Mouse (Mus musculus) kidney, postnatal 0 days (tissue): ENCODE measurements around the gene Wdr34. TPM values are rescaled to one million over a fixed set of nuclear protein-coding genes. Genes with fewer than 3 reads are reported as not detected.

Source experiments
- ATAC-seq: fragments of 200-750 bp; cut with Nextera tagmentation; replicated peaks from 2 replicates; pipeline ENCODE4 v1.8.0; 2017; ENCODE audit warnings: low read depth, moderate number of reproducible peaks, moderate TSS enrichment, moderate library complexity; ENCODE audit not compliant: low FRiP score
- DNase-seq: peaks from one replicate; pipeline ENCODE4 v3.0.0-alpha.2; 2016; ENCODE audit warnings: low spot score
- H3K27ac ChIP-seq: fragments of 300-500 bp; sonication (generic); 2 replicates; pipeline ENCODE4 v1.5.1; 2014; ENCODE audit warnings: mild to moderate bottlenecking
- H3K27me3 ChIP-seq: fragments of 300-500 bp; sonication (generic); 2 replicates; pipeline ENCODE4 v1.6.1; 2014; ENCODE audit warnings: low read length, mixed read lengths; ENCODE audit not compliant: insufficient read depth
- H3K36me3 ChIP-seq: fragments of 300-500 bp; sonication (generic); 2 replicates; pipeline ENCODE4 v1.6.1; 2014; ENCODE audit warnings: low read length, mixed read lengths; ENCODE audit not compliant: insufficient read depth
- H3K4me1 ChIP-seq: fragments of 300-500 bp; sonication (generic); replicated peaks from 2 replicates; pipeline ENCODE4 v1.6.1; 2014; ENCODE audit warnings: antibody characterized with exemption, low read length, mixed read lengths; ENCODE audit not compliant: insufficient read depth
- H3K4me2 ChIP-seq: fragments of 300-500 bp; sonication (generic); 2 replicates; pipeline ENCODE4 v1.6.1; 2014; ENCODE audit warnings: mild to moderate bottlenecking, low read length, moderate library complexity, mixed read lengths
- H3K4me3 ChIP-seq: fragments of 300-500 bp; sonication (generic); replicated peaks from 2 replicates; pipeline ENCODE4 v1.5.1; 2014; ENCODE audit warnings: low read depth, low read length
- H3K9ac ChIP-seq: fragments of 300-500 bp; sonication (generic); 2 replicates; pipeline ENCODE4 v1.6.1; 2014; ENCODE audit warnings: low read depth, low read length
- H3K9me3 ChIP-seq: fragments of 300-500 bp; sonication (generic); replicated peaks from 2 replicates; pipeline ENCODE4 v1.6.1; 2016; ENCODE audit warnings: low read length, inconsistent platforms, mixed read lengths
- CTCF ChIP-seq: IDR thresholded peaks from 2 replicates; pipeline ENCODE4 v1.5.1; 2016; ENCODE audit warnings: antibody characterized with exemption, low read depth, mild to moderate bottlenecking, moderate library complexity
- WGBS: fragments of 180-500 bp; shearing (Covaris S2); extraction: QIAGEN DNeasy Blood & Tissue Kit; methylation state at CpG from one replicate; pipeline ENCODE4 v1.1.7; 2014; 5-methylcytosine and 5-hydroxymethylcytosine counted together
- polyA plus RNA-seq: library from polyadenylated mRNA; unstranded; fragments of >200 nt; fragmentation: Nextera tagmentation; extraction: Ambion mirVana; gene quantifications from 2 replicates; pipeline ENCODE4 v1.2.1, GENCODE M21; 2015

Gene Wdr34
- polyA plus RNA-seq, 1 experiment from 2014 or later = 26.2 TPM

- DNase-seq (peak; percentile 94), ATAC-seq (peak; percentile 80)
- Histone ChIP-seq H3K4me2 (peak within 1 kb of the TSS; percentile 81), H3K27ac (peak within 1 kb of the TSS; percentile 62), H3K9me3 (no peaks in the 10 kb centered on the region), H3K4me1 (no peaks in the 10 kb centered on the region), H3K4me3 (peak within 1 kb of the TSS; percentile 53), H3K27me3 (no peaks in the 10 kb centered on the region), H3K9ac (peak within 1 kb of the TSS; percentile 57), H3K36me3 (peaks cover 1% of the 10 kb centered on the region; the same call in 1 of the 2 replicates)
- TF ChIP-seq CTCF = peak; percentile 100
- under 1% methylated on average over 53 of the region's 53 CpGs for WGBS
Observed at GRCm38 (mm10) chr2:30077502-30078348, 29.0 kb upstream of the Wdr34 start, which contains the start of gene Pkn3. Gene Pkn3 (plus strand): TSS chr2:30077684.

DNA sequence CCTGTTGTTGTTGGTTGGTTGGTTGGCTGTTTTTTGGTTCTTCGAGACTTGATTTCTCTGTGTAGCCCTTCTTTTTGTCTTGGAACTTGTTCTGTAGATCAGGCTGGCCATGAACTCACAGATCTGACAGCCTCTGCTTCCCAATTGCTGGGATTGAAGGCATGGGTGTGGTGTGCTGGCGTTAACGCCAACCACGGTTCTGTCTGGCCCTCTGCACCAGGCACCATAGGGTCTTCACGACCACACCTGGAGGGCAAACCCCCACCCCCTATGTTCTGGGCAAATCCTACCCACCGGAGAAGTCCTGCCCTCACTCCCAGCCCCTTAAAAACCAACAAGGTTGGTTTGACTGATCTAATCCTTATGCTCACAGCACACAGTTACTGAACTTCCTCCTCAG lies 28.3 kb upstream of the Wdr34 start:
- H3K4me2 ChIP-seq = peak overlapping the region; percentile 81; the same call in 1 of the 2 replicates
- H3K4me3 ChIP-seq = peak overlapping the region; percentile 53; the same call in 1 of the 2 replicates
- no peaks in the 10 kb centered on the region for H3K4me1 ChIP-seq
- 66% methylated on average over 6 of the region's 6 CpGs for WGBS
- H3K27ac ChIP-seq = peak overlapping the region; percentile 62
- H3K9me3 ChIP-seq = no peaks in the 10 kb centered on the region
- DNase-seq (no peak), ATAC-seq (0 out of 2 replicates have a peak, but pooled peaks have one; percentile 1)
- TF ChIP-seq CTCF = no peak
- peaks cover 5% of the 10 kb centered on the region; the same call in 1 of the 2 replicates for H3K36me3 ChIP-seq
- H3K27me3 ChIP-seq = no peaks in the 10 kb centered on the region
- H3K9ac ChIP-seq = no peak overlapping the region

DNA sequence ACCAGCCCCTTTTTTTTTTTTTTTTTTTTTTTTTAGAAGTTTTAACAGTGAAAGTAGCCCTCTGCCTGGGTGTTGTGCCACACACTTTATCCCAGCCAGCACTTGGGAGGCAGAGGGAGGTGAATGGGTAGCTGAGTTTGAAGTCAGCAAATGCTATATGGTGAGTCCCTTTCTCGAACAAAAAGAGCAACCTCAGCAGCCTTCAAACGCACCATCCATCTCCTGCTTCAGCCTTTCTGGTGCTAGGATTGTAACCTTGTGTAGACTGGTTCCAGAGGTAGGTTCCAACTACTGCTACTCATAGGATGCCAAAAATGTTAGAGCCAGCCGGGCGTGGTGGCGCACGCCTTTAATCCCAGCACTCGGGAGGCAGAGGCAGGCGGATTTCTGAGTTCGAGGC lies 27.8 kb upstream of the Wdr34 start:
- Histone ChIP-seq H3K4me2 (no peak overlapping the region), H3K27ac (no peak overlapping the region), H3K36me3 (peaks cover 5% of the 10 kb centered on the region; the same call in 1 of the 2 replicates), H3K4me1 (no peaks in the 10 kb centered on the region), H3K9ac (no peak overlapping the region), H3K27me3 (no peaks in the 10 kb centered on the region), H3K4me3 (no peak overlapping the region), H3K9me3 (no peaks in the 10 kb centered on the region)
- DNase-seq (no peak), ATAC-seq (no peak)
- 89% methylated on average over 8 of the region's 9 CpGs for WGBS
- TF ChIP-seq CTCF = no peak

DNA sequence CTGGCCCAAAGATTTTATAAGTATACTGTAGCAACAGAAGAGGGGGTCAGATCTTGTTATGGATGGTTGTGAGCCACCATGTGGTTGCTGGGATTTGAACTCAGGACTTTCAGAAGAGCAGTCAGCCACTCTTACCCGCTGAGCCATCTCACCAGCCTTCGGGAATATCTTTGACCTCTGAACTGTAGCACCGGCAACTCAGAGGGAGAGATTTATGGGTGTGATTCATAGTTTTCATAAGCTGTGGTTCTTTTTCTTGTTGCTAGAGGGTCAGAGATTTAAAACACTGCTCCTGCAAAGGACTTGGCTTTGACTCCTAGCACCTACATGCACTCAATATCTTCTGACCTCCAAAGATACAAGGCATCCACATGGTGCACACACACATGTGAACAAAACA lies 26.9 kb upstream of the Wdr34 start:
- DNase-seq (no peak), ATAC-seq (no peak)
- no peak for TF ChIP-seq CTCF
- H3K27me3 ChIP-seq = no peaks in the 10 kb centered on the region
- WGBS = 32% methylated on average over 3 of the region's 3 CpGs
- H3K9ac ChIP-seq = no peak overlapping the region
- peaks cover 6% of the 10 kb centered on the region; the same call in 1 of the 2 replicates for H3K36me3 ChIP-seq
- H3K27ac ChIP-seq = no peak overlapping the region
- H3K9me3 ChIP-seq = no peaks in the 10 kb centered on the region
- H3K4me3 ChIP-seq = no peak overlapping the region
- H3K4me2 ChIP-seq = no peak overlapping the region
- no peaks in the 10 kb centered on the region for H3K4me1 ChIP-seq

- Histone ChIP-seq H3K4me2 (no peak overlapping the region), H3K36me3 (peaks cover 19% of the 10 kb centered on the region; the same call in 1 of the 2 replicates), H3K27me3 (no peaks in the 10 kb centered on the region), H3K4me3 (no peak overlapping the region), H3K4me1 (no peaks in the 10 kb centered on the region), H3K27ac (no peak overlapping the region), H3K9me3 (no peaks in the 10 kb centered on the region), H3K9ac (no peak overlapping the region)
- TF ChIP-seq CTCF = no peak
- 81% methylated on average over 3 of the region's 3 CpGs for WGBS
- ATAC-seq (no peak), DNase-seq (no peak)
Observed at GRCm38 (mm10) chr2:30073285-30073684, 24.6 kb upstream of the Wdr34 start.

DNA sequence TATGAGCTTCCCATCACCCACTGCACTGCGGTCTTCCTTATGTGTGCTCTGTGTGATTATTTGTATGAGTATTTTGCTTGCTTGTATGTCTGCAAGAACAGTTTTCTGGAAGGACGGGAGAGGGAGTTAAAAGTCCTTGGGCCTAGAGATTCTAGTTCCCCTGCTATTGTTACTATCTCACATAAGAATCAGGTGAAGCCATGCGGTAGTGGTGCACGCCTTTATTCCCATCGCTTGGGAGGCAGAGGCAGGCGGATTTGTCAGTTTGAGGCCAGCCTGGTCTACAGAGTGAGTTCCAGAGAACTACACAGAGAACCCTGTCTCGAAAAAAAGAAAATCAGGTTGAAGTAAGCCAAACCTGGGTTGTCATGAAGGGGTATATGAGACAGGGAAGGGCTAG lies 24.2 kb upstream of the Wdr34 start:
- Histone ChIP-seq H3K27me3 (no peaks in the 10 kb centered on the region), H3K36me3 (peaks cover 19% of the 10 kb centered on the region; the same call in 1 of the 2 replicates), H3K4me1 (0 out of 2 replicates have a peak, but pooled peaks cover 4% of the 10 kb centered on the region), H3K9ac (no peak overlapping the region), H3K9me3 (no peaks in the 10 kb centered on the region), H3K4me3 (no peak overlapping the region), H3K4me2 (no peak overlapping the region), H3K27ac (no peak overlapping the region)
- WGBS = 77% methylated on average over 7 of the region's 7 CpGs
- TF ChIP-seq CTCF = no peak
- DNase-seq (no peak), ATAC-seq (no peak)
